Mouse (Mus musculus): ENCODE measurements around the gene Rab5c. TPM values are rescaled to one million over a fixed set of nuclear protein-coding genes. Genes with fewer than 3 reads are reported as not detected.

The Rab5c gene
- polyA plus RNA-seq, 1 experiment from 2014 or later: 13.1 TPM

DNA sequence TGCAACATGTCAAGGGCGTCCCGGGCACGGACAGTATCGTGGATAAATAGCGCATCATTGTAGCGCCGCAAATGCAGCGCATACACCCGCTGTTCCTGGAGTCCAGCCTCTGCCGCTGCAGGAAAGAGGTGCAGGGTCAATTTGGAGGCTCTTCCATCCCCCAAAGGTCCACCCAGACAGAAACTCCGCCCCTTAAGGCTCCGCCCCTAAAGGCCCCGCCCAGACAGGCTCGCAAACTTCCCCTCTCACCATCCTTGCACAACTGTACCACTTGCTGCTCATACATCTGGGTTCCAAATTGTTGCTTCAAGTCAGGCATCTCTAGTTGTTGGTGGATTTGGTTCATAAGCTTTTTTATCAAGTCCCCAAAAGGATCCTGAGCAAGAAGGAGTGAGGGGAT lies 36.7 kb downstream of the Rab5c start:
- peaks cover 7% of the 10 kb centered on the region; the same call in 1 of the 2 replicates for H3K27me3 ChIP-seq (ENCODE audit: low read depth, poor library complexity, severe bottlenecking)
- DNase-seq (ENCODE audit: low spot score): peak; percentile 57
- WGBS: 3% methylated on average over 14 of the region's 14 CpGs
- H3K4me1 ChIP-seq: peaks cover 39% of the 10 kb centered on the region
- H3K27ac ChIP-seq: no peak overlapping the region
- peak overlapping the region; percentile 40 for H3K4me3 ChIP-seq
- no peaks in the 10 kb centered on the region for H3K9me3 ChIP-seq (replicated peaks)
- H3K36me3 ChIP-seq: peaks cover 21% of the 10 kb centered on the region

GRCm38 (mm10) chr11:100700710-100701109 lies 37.3 kb downstream of the Rab5c start:
- Histone ChIP-seq H3K27me3 (ENCODE audit: low read depth, poor library complexity, severe bottlenecking) (peaks cover 7% of the 10 kb centered on the region; the same call in 1 of the 2 replicates), H3K27ac (no peak overlapping the region), H3K36me3 (peaks cover 15% of the 10 kb centered on the region), H3K4me3 (no peak overlapping the region), H3K9me3 (replicated peaks) (no peaks in the 10 kb centered on the region), H3K4me1 (peaks cover 39% of the 10 kb centered on the region)
- 75% methylated on average over 3 of the region's 3 CpGs for WGBS
- no peak for DNase-seq (ENCODE audit: low spot score)

DNA sequence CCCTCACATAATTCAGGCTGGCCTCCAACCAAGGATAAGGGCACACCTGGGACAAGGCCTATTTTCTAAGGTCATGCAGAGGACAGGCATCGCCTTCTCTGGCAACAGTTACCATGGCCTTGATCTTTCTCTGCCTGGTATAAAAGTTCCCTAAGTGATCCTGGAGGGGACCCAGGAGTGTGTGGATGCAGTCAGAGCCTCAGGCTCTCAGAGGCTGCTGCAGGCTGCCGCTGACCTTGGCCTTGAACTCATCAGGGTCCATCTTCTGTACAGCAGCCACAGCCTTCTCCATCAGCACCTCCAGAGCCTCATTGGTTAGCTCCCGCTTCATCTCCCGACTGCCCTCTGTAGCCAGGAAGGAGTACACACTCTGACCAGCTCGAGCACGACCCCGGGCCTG lies 40.1 kb downstream of the Rab5c start:
- no peaks in the 10 kb centered on the region for H3K36me3 ChIP-seq
- 72% methylated on average over 7 of the region's 7 CpGs for WGBS
- no peak overlapping the region for H3K4me3 ChIP-seq
- H3K9me3 ChIP-seq (replicated peaks): no peaks in the 10 kb centered on the region
- H3K4me1 ChIP-seq: peaks cover 28% of the 10 kb centered on the region
- no peak overlapping the region for H3K27ac ChIP-seq
- DNase-seq (ENCODE audit: low spot score): no peak
- H3K27me3 ChIP-seq (ENCODE audit: low read depth, poor library complexity, severe bottlenecking): peaks cover 17% of the 10 kb centered on the region

- 50% methylated on average over 5 of the region's 5 CpGs for WGBS
- Histone ChIP-seq H3K36me3 (no peaks in the 10 kb centered on the region), H3K4me3 (no peak overlapping the region), H3K27me3 (ENCODE audit: low read depth, poor library complexity, severe bottlenecking) (peaks cover 40% of the 10 kb centered on the region), H3K9me3 (replicated peaks) (no peaks in the 10 kb centered on the region), H3K4me1 (peaks cover 20% of the 10 kb centered on the region), H3K27ac (no peak overlapping the region)
- peak; percentile 87 for DNase-seq (ENCODE audit: low spot score)
These were observed 43.1 kb downstream of the Rab5c start for GRCm38 (mm10) chr11:100694926-100695325.

DNA sequence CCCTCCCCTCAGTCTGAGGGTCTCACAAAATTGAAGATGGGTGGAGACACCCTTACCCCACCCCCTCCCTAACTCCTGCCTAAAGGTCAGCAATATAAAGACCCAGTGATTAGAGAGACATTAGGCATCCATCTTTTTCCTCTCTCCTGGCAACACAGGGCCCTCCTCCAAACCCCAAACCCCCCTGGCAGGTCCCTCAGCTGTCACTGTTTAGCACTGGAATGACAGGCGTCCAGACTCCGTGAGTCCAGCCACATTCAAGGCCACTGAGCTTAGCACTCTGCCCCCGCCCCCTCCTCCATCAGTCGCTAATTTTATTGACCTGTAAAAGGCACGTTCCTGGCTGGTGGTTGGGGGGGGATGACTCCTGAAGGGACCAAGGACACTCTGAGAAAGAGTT lies 44.9 kb downstream of the Rab5c start:
- no peak overlapping the region for H3K27ac ChIP-seq
- H3K27me3 ChIP-seq (ENCODE audit: low read depth, poor library complexity, severe bottlenecking): peaks cover 43% of the 10 kb centered on the region
- peaks cover 20% of the 10 kb centered on the region for H3K4me1 ChIP-seq
- WGBS: 15% methylated on average over 5 of the region's 5 CpGs
- H3K4me3 ChIP-seq: no peak overlapping the region
- no peaks in the 10 kb centered on the region for H3K9me3 ChIP-seq (replicated peaks)
- no peaks in the 10 kb centered on the region for H3K36me3 ChIP-seq
- DNase-seq (ENCODE audit: low spot score): no peak

DNA sequence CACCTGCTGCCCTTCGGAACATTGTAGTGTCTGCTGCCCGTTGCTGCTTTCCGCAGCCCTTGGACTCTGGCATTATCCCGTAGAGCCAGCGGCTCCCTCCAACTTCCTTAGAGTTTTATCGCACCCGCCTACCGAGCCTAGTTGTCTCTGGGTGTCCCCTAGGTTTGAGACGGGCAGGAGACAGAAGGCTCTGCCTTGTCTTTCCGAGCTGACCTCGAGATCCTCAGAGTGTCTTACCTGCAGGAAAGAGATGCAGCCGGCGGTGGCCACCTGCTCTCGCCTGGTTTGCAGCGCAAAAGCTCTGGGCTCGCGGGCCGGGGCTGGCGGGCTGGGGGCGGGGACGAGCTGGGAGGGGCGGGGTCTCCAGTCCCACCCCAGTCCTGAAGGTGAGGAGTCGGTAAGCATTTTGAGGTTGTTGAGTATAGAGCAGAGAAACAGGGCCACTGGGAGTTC lies 45.8 kb downstream of the Rab5c start, which contains the start of gene Zfp385c:
Gene Zfp385c (minus strand): TSS at position 292 of the 453 bp plus-strand sequence.
- peak; percentile 54 for DNase-seq (ENCODE audit: low spot score)
- peak within 1 kb of the TSS; percentile 45 for H3K4me3 ChIP-seq
- 2% methylated on average over 23 of the region's 23 CpGs for WGBS

DNA sequence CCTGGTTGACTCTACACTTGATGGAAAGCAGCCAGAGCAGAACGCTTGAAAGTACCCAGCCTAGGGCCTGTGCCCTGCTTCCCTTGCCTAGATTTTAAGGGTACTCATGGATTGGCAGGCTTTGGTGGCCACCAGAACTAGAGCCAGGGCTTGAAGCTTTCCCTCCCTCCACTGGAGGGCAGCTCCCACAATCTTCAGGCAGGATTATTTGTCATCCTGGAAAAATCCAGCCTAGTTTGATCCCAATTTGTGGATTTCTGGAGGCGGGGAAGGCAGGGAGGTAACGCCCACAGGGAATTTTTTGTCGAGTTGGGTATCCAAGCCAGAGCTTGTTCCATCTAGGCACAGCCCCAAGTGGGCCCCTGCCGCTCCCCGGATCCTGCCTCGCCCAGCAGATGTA lies 47.6 kb downstream of the Rab5c start:
- H3K4me1 ChIP-seq: peaks cover 20% of the 10 kb centered on the region
- no peak overlapping the region for H3K27ac ChIP-seq
- H3K9me3 ChIP-seq (replicated peaks): no peaks in the 10 kb centered on the region
- no peaks in the 10 kb centered on the region for H3K36me3 ChIP-seq
- 80% methylated on average over 7 of the region's 7 CpGs for WGBS
- H3K4me3 ChIP-seq: no peak overlapping the region
- DNase-seq (ENCODE audit: low spot score): no peak
- H3K27me3 ChIP-seq (ENCODE audit: low read depth, poor library complexity, severe bottlenecking): peaks cover 43% of the 10 kb centered on the region

More for the DNA sequence above, 45.8 kb downstream of the Rab5c start, which contains the start of gene Zfp385c:
- no peak within 1 kb of the TSS for H3K27ac ChIP-seq
- H3K9me3 ChIP-seq (replicated peaks): no peaks in the 10 kb centered on the region
- H3K36me3 ChIP-seq: no peaks in the 10 kb centered on the region
- H3K4me1 ChIP-seq: peaks cover 20% of the 10 kb centered on the region
- peaks cover 43% of the 10 kb centered on the region for H3K27me3 ChIP-seq (ENCODE audit: low read depth, poor library complexity, severe bottlenecking)

DNA sequence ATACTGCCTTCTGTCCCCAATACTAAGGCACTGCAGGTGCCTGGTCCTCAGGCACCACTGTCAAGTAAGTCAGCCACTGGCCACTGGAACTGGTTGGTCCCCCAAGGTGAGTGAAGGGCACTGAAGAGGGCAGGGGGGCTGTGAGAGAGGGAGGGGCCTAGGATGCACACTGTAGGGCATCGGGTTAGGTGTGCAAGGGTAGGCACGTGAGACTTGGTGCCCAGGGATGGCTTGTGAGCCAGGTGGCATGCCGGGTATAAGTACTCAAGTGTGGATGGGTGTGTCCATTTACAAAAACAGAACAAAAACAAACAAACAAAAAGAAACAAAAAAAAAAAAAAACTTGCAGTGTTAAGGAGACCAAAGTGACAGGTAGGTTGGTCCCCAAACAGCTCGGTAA lies 49.6 kb downstream of the Rab5c start:
- no peak for DNase-seq (ENCODE audit: low spot score)
- WGBS: 81% methylated on average over 4 of the region's 4 CpGs
- Histone ChIP-seq H3K27ac (no peak overlapping the region), H3K27me3 (ENCODE audit: low read depth, poor library complexity, severe bottlenecking) (peaks cover 39% of the 10 kb centered on the region), H3K36me3 (no peaks in the 10 kb centered on the region), H3K4me3 (no peak overlapping the region), H3K9me3 (replicated peaks) (no peaks in the 10 kb centered on the region), H3K4me1 (peaks cover 18% of the 10 kb centered on the region)

GRCm38 (mm10) chr11:100687265-100687664 lies 50.8 kb downstream of the Rab5c start:
- H3K4me3 ChIP-seq: no peak overlapping the region
- H3K27ac ChIP-seq: no peak overlapping the region
- H3K27me3 ChIP-seq (ENCODE audit: low read depth, poor library complexity, severe bottlenecking): peaks cover 27% of the 10 kb centered on the region
- DNase-seq (ENCODE audit: low spot score): no peak
- peaks cover 6% of the 10 kb centered on the region for H3K4me1 ChIP-seq
- 82% methylated on average over 7 of the region's 7 CpGs for WGBS
- no peaks in the 10 kb centered on the region for H3K9me3 ChIP-seq (replicated peaks)
- H3K36me3 ChIP-seq: no peaks in the 10 kb centered on the region

- H3K27ac ChIP-seq: no peak overlapping the region
- WGBS: 84% methylated on average over 3 of the region's 3 CpGs
- peaks cover 8% of the 10 kb centered on the region for H3K27me3 ChIP-seq (ENCODE audit: low read depth, poor library complexity, severe bottlenecking)
- H3K36me3 ChIP-seq: no peaks in the 10 kb centered on the region
- DNase-seq (ENCODE audit: low spot score): no peak
- H3K4me1 ChIP-seq: no peaks in the 10 kb centered on the region
- H3K9me3 ChIP-seq (replicated peaks): no peaks in the 10 kb centered on the region
- no peak overlapping the region for H3K4me3 ChIP-seq
These were observed 52.6 kb downstream of the Rab5c start for GRCm38 (mm10) chr11:100685371-100685770.

DNA sequence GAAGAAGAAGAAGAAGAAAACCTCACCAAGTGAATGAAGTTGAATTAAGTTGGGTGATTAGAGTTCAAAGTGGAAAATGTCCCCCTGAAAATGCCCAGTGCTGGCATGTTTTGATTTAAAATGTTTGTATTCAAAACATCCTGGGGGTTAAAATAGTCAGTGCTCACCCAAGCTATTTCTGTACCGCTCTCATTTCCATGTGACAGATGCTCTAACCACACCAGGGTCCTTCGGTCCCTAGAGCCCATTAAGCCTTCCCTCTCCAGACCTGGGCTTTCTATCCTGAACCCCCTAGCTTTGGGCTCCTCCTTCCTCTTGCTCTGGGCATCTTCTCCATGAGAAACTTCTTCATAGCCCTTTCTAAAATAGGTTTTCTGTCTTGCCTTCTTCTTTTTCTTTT lies 53.9 kb downstream of the Rab5c start:
- H3K27ac ChIP-seq: no peak overlapping the region
- WGBS: 88% methylated on average over 2 of the region's 2 CpGs
- no peak for DNase-seq (ENCODE audit: low spot score)
- H3K9me3 ChIP-seq (replicated peaks): no peaks in the 10 kb centered on the region
- H3K36me3 ChIP-seq: no peaks in the 10 kb centered on the region
- no peak overlapping the region for H3K4me3 ChIP-seq
- no peaks in the 10 kb centered on the region for H3K27me3 ChIP-seq (ENCODE audit: low read depth, poor library complexity, severe bottlenecking)
- no peaks in the 10 kb centered on the region for H3K4me1 ChIP-seq

DNA sequence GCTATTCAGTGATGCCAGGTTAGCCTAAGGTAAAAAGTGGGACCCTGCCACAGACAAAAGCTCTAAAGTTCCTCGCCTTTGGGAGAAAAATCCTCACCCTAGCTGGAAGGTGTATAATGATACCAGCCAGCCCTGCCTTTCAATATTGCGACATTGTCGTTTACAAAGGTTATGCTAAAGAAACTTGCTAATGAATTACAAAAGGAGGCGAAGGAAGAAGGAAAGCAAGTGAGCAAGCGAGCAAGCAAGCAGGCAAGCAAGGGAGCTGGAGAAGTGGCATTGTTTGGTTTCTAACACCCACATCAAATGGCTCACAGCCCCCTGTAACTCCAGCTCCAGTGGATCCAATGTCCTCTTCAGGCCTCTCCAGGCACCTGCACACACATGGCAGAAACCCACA lies 55.5 kb downstream of the Rab5c start:
- no peak overlapping the region for H3K27ac ChIP-seq
- no peaks in the 10 kb centered on the region for H3K36me3 ChIP-seq
- DNase-seq (ENCODE audit: low spot score): no peak
- peaks cover 6% of the 10 kb centered on the region for H3K4me1 ChIP-seq
- no peak overlapping the region for H3K4me3 ChIP-seq
- H3K9me3 ChIP-seq (replicated peaks): no peaks in the 10 kb centered on the region
- H3K27me3 ChIP-seq (ENCODE audit: low read depth, poor library complexity, severe bottlenecking): peaks cover 8% of the 10 kb centered on the region
- WGBS: 73% methylated on average over 5 of the region's 5 CpGs

DNA sequence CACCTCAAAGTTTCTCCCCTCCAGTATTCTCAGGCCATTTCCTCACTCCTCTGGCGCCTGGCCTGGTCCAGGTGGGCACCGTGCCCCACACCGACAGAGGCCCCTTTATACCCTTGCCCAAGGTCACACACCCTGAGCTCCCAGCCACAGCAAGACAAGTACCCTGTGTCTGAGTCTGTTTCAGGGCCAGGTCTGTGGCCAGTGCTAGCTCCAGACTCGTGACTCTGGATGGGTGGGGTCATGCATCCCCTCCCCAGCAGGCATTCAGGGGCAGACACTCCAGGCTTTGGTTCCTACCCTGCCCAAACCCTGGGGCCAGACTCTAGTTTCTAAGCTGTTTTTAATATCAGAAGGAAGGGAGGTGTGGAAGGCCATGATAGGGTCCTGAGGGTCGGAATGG lies 56.2 kb downstream of the Rab5c start:
- 76% methylated on average over 5 of the region's 5 CpGs for WGBS
- Histone ChIP-seq H3K4me1 (peaks cover 10% of the 10 kb centered on the region), H3K36me3 (no peaks in the 10 kb centered on the region), H3K9me3 (replicated peaks) (no peaks in the 10 kb centered on the region), H3K27me3 (ENCODE audit: low read depth, poor library complexity, severe bottlenecking) (peaks cover 10% of the 10 kb centered on the region), H3K27ac (no peak overlapping the region), H3K4me3 (no peak overlapping the region)
- DNase-seq (ENCODE audit: low spot score): no peak

DNA sequence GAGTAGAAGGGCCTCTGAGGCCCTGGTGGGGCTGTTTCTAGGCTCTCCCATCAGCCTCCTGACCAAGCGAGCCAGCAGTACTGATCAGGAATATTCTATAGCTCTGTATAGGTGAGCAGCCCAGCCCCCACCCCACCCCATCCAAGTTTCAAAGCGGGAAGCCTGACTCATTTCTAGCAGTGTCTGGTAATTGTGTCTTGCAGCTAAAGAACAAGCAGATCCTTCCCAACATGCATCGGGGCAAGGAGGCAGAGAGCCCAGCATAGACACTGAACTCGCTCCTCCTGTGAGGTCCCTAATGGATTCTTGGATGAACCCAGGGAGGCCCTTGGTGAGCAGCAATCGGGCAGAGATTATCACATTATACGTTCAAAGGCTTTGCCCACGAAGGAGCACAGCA lies 60.2 kb downstream of the Rab5c start:
- no peak overlapping the region for H3K4me3 ChIP-seq
- peaks cover 17% of the 10 kb centered on the region for H3K4me1 ChIP-seq
- no peak overlapping the region for H3K27ac ChIP-seq
- H3K9me3 ChIP-seq (replicated peaks): no peaks in the 10 kb centered on the region
- peaks cover 39% of the 10 kb centered on the region for H3K27me3 ChIP-seq (ENCODE audit: low read depth, poor library complexity, severe bottlenecking)
- WGBS: 61% methylated on average over 7 of the region's 7 CpGs
- H3K36me3 ChIP-seq: no peaks in the 10 kb centered on the region
- DNase-seq (ENCODE audit: low spot score): no peak
